Mouse (Mus musculus) kidney, adult 10 weeks (tissue): ENCODE data around the gene Zfp638. TPM values are rescaled to one million over a fixed set of nuclear protein-coding genes. Genes with fewer than 3 reads are reported as not detected.

Experiments
- polyA plus RNA-seq: library from polyadenylated mRNA; stranded (reverse); fragments of 350-450 nt; fragmentation: Illumina TruSeq; extraction: RNeasy Lipid Tissue Mini Kit (QIAGEN cat#74804); gene quantifications from one replicate; pipeline ENCODE4 v1.2.3, GENCODE M21; 2014; ENCODE audit warnings: low read depth, low replicate concordance

Zfp638 gene
- polyA plus RNA-seq, result 164 TPM

DNA sequence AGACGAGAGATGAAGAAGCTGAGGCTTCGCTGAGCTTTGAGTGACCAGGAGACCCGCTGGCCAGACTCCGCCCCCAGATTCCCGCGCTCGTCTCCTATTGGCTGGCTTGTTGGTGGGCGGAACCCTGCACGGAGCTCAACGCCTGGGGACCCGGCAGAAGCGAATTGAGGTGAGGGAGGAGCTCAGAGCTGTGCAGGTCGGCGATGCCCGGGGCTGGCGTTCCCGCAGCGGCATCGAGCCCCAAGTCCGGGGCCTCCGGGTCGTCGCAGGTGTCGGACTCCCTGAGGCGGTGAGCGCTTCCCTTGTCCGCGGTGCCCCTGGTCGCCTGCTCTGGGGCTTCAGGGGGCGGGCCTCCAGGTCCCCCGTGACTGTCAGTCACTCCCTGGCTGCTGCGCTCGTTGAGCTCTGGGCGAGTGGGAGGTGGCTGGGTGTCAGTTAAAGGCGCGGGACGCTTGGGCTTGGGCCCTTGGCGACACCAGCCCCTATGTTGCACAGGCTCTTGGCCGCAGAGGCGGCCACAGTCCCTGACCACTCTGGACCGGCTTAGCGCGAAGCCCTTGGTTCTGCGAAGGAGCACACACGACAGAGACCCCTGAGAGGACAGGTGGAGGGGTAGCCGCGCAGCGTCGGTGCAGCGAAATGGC is at the start of gene Zfp638:
Gene Zfp638 (plus strand): TSS at position 156 of the 644 bp plus-strand sequence.

DNA sequence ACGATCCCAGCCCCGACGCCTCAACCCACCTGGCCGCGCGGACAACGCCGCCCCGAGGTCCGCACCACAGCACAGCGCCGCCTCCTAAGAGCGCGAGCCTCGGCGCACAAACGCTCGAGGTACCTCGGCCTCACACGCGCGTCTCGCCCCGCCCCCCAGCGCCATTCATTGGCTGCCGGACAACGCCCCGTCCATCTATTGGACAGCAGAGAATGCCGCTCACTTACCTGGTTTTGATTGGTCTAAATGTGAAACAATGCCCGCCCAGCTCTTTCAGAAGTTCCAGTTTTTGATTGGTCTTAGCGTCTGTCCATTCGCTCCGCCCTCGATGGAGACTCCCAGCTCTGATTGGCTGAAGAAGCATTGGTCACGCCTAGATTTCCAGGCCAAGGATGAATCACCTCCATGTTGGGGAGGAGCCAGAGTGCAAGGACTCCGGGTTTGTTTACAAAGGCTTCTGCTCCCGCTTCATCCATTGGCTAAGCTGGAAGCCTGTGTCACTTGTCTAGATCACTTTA is 35.2 kb upstream of the Zfp638 start, which contains the start of gene Paip2b:
Gene Paip2b (minus strand): TSS at position 136 of the 518 bp plus-strand sequence.

DNA sequence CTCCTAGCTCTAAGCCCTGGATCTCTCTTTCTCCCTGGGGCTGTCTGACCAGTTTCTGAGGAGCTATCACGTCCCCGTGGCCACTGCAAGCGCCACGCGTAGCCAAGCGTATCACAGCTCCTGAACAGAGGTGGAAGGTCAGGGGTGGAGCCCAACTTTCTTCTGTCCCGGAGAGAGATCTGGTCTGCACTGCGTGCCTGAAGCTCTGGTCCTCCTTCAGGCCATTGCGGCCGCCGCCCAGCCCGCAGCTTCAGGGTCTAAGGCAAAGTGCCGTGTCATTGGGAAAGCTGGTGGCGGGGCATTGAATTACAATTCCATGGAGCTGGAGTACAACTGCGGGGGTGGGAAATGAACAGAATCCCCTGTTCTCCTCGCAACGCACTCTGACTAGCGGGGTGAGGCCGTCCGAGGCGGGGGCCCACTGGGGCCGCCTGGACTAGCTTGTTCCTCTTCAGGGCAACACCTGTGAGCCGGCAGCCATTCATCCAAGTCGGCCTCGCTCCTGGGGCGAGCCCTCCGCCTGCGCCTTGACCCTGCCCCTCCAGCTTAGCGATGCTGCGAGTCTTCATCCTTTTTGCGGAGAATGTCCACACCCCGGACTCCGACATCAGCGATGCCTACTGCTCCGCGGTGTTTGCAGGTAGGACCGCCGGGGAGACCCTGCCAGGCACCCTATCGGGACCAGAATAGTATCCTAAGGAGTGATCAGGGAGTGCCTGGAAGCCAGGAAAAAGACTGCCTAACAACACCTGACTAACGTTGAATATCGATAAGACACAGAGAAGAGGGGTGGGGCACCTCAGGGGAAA is 141.7 kb downstream of the Zfp638 start, which contains the start of gene Dysf:
Gene Dysf (plus strand): TSS at position 228 of the 809 bp plus-strand sequence.

Other genes starting within 250 kb of the Zfp638 start
- gene Clec4f, start 210.9 kb upstream of the Zfp638 start, polyA plus RNA-seq, result not detected
- gene Cd207, start 189.3 kb upstream of the Zfp638 start, polyA plus RNA-seq, result not detected
- gene Vax2, start 155.8 kb upstream of the Zfp638 start, polyA plus RNA-seq, result not detected
- gene Atp6v1b1, start 124.1 kb upstream of the Zfp638 start, polyA plus RNA-seq, result 39.3 TPM
- not detected for gene Ankrd53, start 104.5 kb upstream of the Zfp638 start, polyA plus RNA-seq
- 21.1 TPM for gene Tex261, start 91.3 kb upstream of the Zfp638 start, polyA plus RNA-seq
- gene Nagk, start 72.1 kb upstream of the Zfp638 start, polyA plus RNA-seq, result 13.4 TPM
- gene Paip2b, start 35.4 kb upstream of the Zfp638 start, polyA plus RNA-seq, result 28.2 TPM
- gene Dysf, start 141.5 kb downstream of the Zfp638 start, polyA plus RNA-seq, result 0.89 TPM